In genomic region chr15:99326959-99327358, GRCm38 (mm10) we compare ENCODE assay signal across 10 mouse cellular contexts. TPM values are rescaled to one million over a fixed set of nuclear protein-coding genes. Genes with fewer than 3 reads are reported as not detected.
A peak's percentile ranks its signal among the peaks of the same experiment; 100 is the strongest.
DNase-seq lines count a peak whose midpoint lies in the region; ATAC-seq and TF ChIP-seq lines count a peak whose summit lies in the region.
"Had no signal": no experiment of that assay in that cellular context is flagged by ENCODE, and none has a peak within 500 bp of the region (broad histone marks: within the 10 kb centered on the region; RNA-seq: fewer than 3 reads in every experiment).

No protein-coding gene starts in this region.

- WGBS in lung, adult 2 months, result 60% methylated on average over 1 of the region's 1 CpGs
- WGBS in heart, embryonic 14.5 days, result 70% methylated on average over 1 of the region's 1 CpGs
- 68% methylated on average over 1 of the region's 1 CpGs for WGBS in forebrain, embryonic 13.5 days

- no peak for ATAC-seq in heart, embryonic 14.5 days (ENCODE audit: insufficient number of reproducible peaks, insufficient read depth, low FRiP score, low read depth)
- peak; percentile 51; the same call in 1 of the 2 replicates for ATAC-seq in monocyte, adult 5-6 weeks (replicated peaks; ENCODE audit: insufficient number of reproducible peaks, low FRiP score, low TSS enrichment, poor library complexity, severe bottlenecking)
- ATAC-seq in forebrain, embryonic 13.5 days, result no peak

- H3K9ac ChIP-seq in heart, embryonic 14.5 days (ENCODE audit: low read length), result no peak overlapping the region
- no peak overlapping the region for H3K9ac ChIP-seq in forebrain, embryonic 13.5 days
- H3K9ac ChIP-seq: limb, embryonic 13.5 days; stomach, embryonic 15.5 days had no signal

- peaks cover 28% of the 10 kb centered on the region for H3K4me1 ChIP-seq in lung, adult 2 months (ENCODE audit: control insufficient read depth, insufficient read depth, low read length)
- peaks cover 8 to 11% of the 10 kb centered on the region in 2 experiments for H3K4me1 ChIP-seq in heart, embryonic 14.5 days (ENCODE audit: control insufficient read depth in 2 of 2, insufficient read depth in 2 of 2, low read length in 2 of 2)
- H3K4me1 ChIP-seq in forebrain, embryonic 13.5 days, result no peaks in the 10 kb centered on the region

- TF ChIP-seq CTCF in lung, adult 2 months (IDR thresholded peaks at IDR 0.05; ENCODE audit: insufficient read depth, low read length), result peak; percentile 24; the same call in 1 of the 2 replicates

- no peaks in the 10 kb centered on the region for H3K27me3 ChIP-seq in heart, embryonic 14.5 days (ENCODE audit: control insufficient read depth, insufficient read depth, low read length)
- no peaks in the 10 kb centered on the region for H3K27me3 ChIP-seq in forebrain, embryonic 13.5 days
- H3K27me3 ChIP-seq: limb, embryonic 13.5 days; stomach, embryonic 15.5 days had no signal

- TF ChIP-seq POLR2A in lung, adult 2 months (IDR thresholded peaks at IDR 0.05; ENCODE audit: borderline replicate concordance, extremely low read depth, low read depth, low read length), result no peak

- no peak overlapping the region for H3K4me2 ChIP-seq in heart, embryonic 14.5 days (ENCODE audit: low read length)
- H3K4me2 ChIP-seq in forebrain, embryonic 13.5 days, result no peak overlapping the region
- H3K4me2 ChIP-seq: limb, embryonic 13.5 days; stomach, embryonic 15.5 days had no signal

- H3K36me3 ChIP-seq in heart, embryonic 14.5 days (ENCODE audit: control insufficient read depth, insufficient read depth, low read length), result peaks cover 78% of the 10 kb centered on the region
- H3K36me3 ChIP-seq in forebrain, embryonic 13.5 days (ENCODE audit: poor library complexity, severe bottlenecking), result peaks cover 51% of the 10 kb centered on the region

- no peaks in the 10 kb centered on the region for H3K9me3 ChIP-seq in heart, embryonic 14.5 days (ENCODE audit: control insufficient read depth, low read length)
- H3K9me3 ChIP-seq in forebrain, embryonic 13.5 days (replicated peaks), result no peaks in the 10 kb centered on the region
- H3K9me3 ChIP-seq: stomach, embryonic 15.5 days had no signal

- DNase-seq in adrenal gland, postnatal 14 days, result peak; percentile 57
- DNase-seq in adrenal gland, adult 8-10 months, result no peak
- peak; percentile 50 for DNase-seq in lung, adult 2 months
- DNase-seq in lung, postnatal 25 days (ENCODE audit: low spot score), result no peak
- DNase-seq in ovary, adult 18-20 months (ENCODE audit: low spot score), result no peak

- H3K4me3 ChIP-seq in lung, adult 2 months (replicated peaks; ENCODE audit: extremely low read depth, low read depth, low read length), result no peak overlapping the region
- no peak overlapping the region for H3K4me3 ChIP-seq in heart, embryonic 14.5 days (ENCODE audit: control insufficient read depth in 1 of 2, insufficient read depth in 1 of 2, low read depth in 1 of 2, low read length in 2 of 2)
- no peak overlapping the region for H3K4me3 ChIP-seq in forebrain, embryonic 13.5 days
- H3K4me3 ChIP-seq: limb, embryonic 13.5 days; stomach, embryonic 15.5 days had no signal

- H3K27ac ChIP-seq in heart, embryonic 14.5 days (replicated peaks in 1 of 2; ENCODE audit: control insufficient read depth in 1 of 2, insufficient read depth in 1 of 2, low read depth in 2 of 2, low read length in 2 of 2), result peak overlapping the region; percentile 27 to 50; a peak in 2 of 4 replicates
- no peak overlapping the region for H3K27ac ChIP-seq in forebrain, embryonic 13.5 days
- H3K27ac ChIP-seq: limb, embryonic 13.5 days; stomach, embryonic 15.5 days had no signal

RNA-seq across cellular contexts. Expression of gene Fam186b, which starts 31.3 kb away (rescaled TPM):
- total RNA-seq in adrenal gland, postnatal 14 days (2021), result 2.0 and 2.8 TPM in 2 replicates
- total RNA-seq in adrenal gland, adult 8-10 months (2022), result 1 to 10 TPM; 2.6 to 4.5 (median 3.8) TPM
- polyA plus RNA-seq in lung, adult 2 months (2012; rRNA removed), result 0.05 TPM in 1 of 2 replicates, not detected in the other
- polyA plus RNA-seq in heart, embryonic 14.5 days (2014; fragmentation: Nextera tagmentation; extraction: Ambion mirVana), result 0.36 TPM in 1 of 2 replicates, not detected in the other
- total RNA-seq in monocyte, adult 5-6 weeks (2017), result not detected in 3 replicates
- polyA plus RNA-seq in forebrain, embryonic 13.5 days (2015; fragmentation: Nextera tagmentation; extraction: Ambion mirVana), result 0.28 TPM in 1 of 2 replicates, not detected in the other

RNA-seq across cellular contexts. Expression of gene Prpf40b, which starts 32.1 kb away (rescaled TPM):
- 44.8 and 46.5 TPM in 2 replicates for total RNA-seq in adrenal gland, postnatal 14 days (2021)
- 10 to 100 TPM; 46.5 to 76.6 (median 51.2) TPM for total RNA-seq in adrenal gland, adult 8-10 months (2022)
- polyA plus RNA-seq in lung, adult 2 months (2012; rRNA removed), result 68.1 and 76.5 TPM in 2 replicates
- 31.2 and 38.0 TPM in 2 replicates for polyA plus RNA-seq in heart, embryonic 14.5 days (2014; fragmentation: Nextera tagmentation; extraction: Ambion mirVana)
- 0.57 to 7.6 TPM (median 1.7 TPM) in 3 replicates for total RNA-seq in monocyte, adult 5-6 weeks (2017)
- polyA plus RNA-seq in forebrain, embryonic 13.5 days (2015; fragmentation: Nextera tagmentation; extraction: Ambion mirVana), result 98.6 and 107 TPM in 2 replicates

RNA-seq across cellular contexts. Expression of gene Fmnl3, which starts 43.3 kb away (rescaled TPM):
- total RNA-seq in adrenal gland, postnatal 14 days (2021), result 21.3 and 31.3 TPM in 2 replicates
- total RNA-seq in adrenal gland, adult 8-10 months (2022), result 10 to 100 TPM; 16.5 to 29.3 (median 24.4) TPM
- polyA plus RNA-seq in lung, adult 2 months (2012; rRNA removed), result 53.4 and 58.9 TPM in 2 replicates
- polyA plus RNA-seq in heart, embryonic 14.5 days (2014; fragmentation: Nextera tagmentation; extraction: Ambion mirVana), result 14.4 and 15.0 TPM in 2 replicates
- total RNA-seq in monocyte, adult 5-6 weeks (2017), result 29.5 to 41.3 TPM (median 31.6 TPM) in 3 replicates
- 8.1 and 8.2 TPM in 2 replicates for polyA plus RNA-seq in forebrain, embryonic 13.5 days (2015; fragmentation: Nextera tagmentation; extraction: Ambion mirVana)

Comparison
In these comparisons a context has a peak if more than half of its experiments do, and no peak if none do; other contexts are left out.
1. DNase-seq: peak in adrenal gland, postnatal 14 days (single experiment) and lung, adult 2 months (single experiment); none in adrenal gland, adult 8-10 months (single experiment), lung, postnatal 25 days (single experiment) and ovary, adult 18-20 months (single experiment).